Mouse (Mus musculus): Measurements from ENCODE around the gene D5Ertd579e. TPM values are rescaled to one million over a fixed set of nuclear protein-coding genes. Genes with fewer than 3 reads are reported as not detected.

Gene D5Ertd579e
- polyA plus RNA-seq, 1 experiment, result 32.3 TPM

GRCm38 (mm10) chr5:36711863-36712262 lies 16.0 kb upstream of the D5Ertd579e start:
- peak overlapping the region; percentile 54 for H3K4me3 ChIP-seq (ENCODE audit: insufficient read depth, low read length)
- H3K27ac ChIP-seq (ENCODE audit: insufficient read depth, low read depth, low read length), result peak overlapping the region; percentile 90
- H3K4me1 ChIP-seq (ENCODE audit: control insufficient read depth, insufficient read depth, low read length), result peaks cover 38% of the 10 kb centered on the region
- TF ChIP-seq CTCF (IDR thresholded peaks at IDR 0.05; ENCODE audit: low read depth, low read length) (no peak), POLR2A (IDR thresholded peaks at IDR 0.05; ENCODE audit: borderline replicate concordance, low read depth, low read length) (no peak)

DNA sequence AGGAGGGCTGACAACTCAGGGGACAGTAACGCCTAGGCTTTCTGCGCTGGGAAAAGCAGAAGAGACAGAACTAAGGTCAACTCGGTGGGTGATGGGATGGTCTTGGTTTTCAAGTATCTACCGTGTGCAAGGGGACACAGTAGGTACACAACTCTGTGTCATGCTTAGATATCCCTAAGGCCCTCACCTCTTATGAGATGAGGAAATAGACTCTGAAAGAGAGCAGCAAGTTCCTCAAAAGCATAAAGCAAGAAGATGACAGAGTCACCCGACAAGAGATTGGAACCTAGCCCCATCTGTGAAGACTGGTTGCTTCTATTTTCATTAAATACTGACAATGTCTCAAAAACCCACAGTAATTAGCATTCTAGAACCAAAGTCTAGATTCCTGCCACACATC lies 10.0 kb upstream of the D5Ertd579e start:
- no peak overlapping the region for H3K4me3 ChIP-seq (ENCODE audit: insufficient read depth, low read length)
- peaks cover 30% of the 10 kb centered on the region for H3K4me1 ChIP-seq (ENCODE audit: control insufficient read depth, insufficient read depth, low read length)
- H3K27ac ChIP-seq (ENCODE audit: insufficient read depth, low read depth, low read length), result no peak overlapping the region
- TF ChIP-seq CTCF (IDR thresholded peaks at IDR 0.05; ENCODE audit: low read depth, low read length), result no peak
- TF ChIP-seq POLR2A (IDR thresholded peaks at IDR 0.05; ENCODE audit: borderline replicate concordance, low read depth, low read length), result no peak

GRCm38 (mm10) chr5:36705390-36705789 lies 9.6 kb upstream of the D5Ertd579e start:
- peaks cover 30% of the 10 kb centered on the region for H3K4me1 ChIP-seq (ENCODE audit: control insufficient read depth, insufficient read depth, low read length)
- H3K27ac ChIP-seq (ENCODE audit: insufficient read depth, low read depth, low read length), result no peak overlapping the region
- H3K4me3 ChIP-seq (ENCODE audit: insufficient read depth, low read length), result no peak overlapping the region
- no peak for TF ChIP-seq CTCF (IDR thresholded peaks at IDR 0.05; ENCODE audit: low read depth, low read length)
- no peak for TF ChIP-seq POLR2A (IDR thresholded peaks at IDR 0.05; ENCODE audit: borderline replicate concordance, low read depth, low read length)

GRCm38 (mm10) chr5:36704684-36705083 lies 8.9 kb upstream of the D5Ertd579e start:
- TF ChIP-seq POLR2A (IDR thresholded peaks at IDR 0.05; ENCODE audit: borderline replicate concordance, low read depth, low read length), result no peak
- TF ChIP-seq CTCF (IDR thresholded peaks at IDR 0.05; ENCODE audit: low read depth, low read length), result no peak

GRCm38 (mm10) chr5:36700939-36701620 lies 5.3 kb upstream of the D5Ertd579e start:
- TF ChIP-seq CTCF (IDR thresholded peaks at IDR 0.05; ENCODE audit: low read depth, low read length) (no peak), POLR2A (IDR thresholded peaks at IDR 0.05; ENCODE audit: borderline replicate concordance, low read depth, low read length) (no peak)

More at GRCm38 (mm10) chr5:36704684-36705083, 8.9 kb upstream of the D5Ertd579e start:
- Histone ChIP-seq H3K4me3 (ENCODE audit: insufficient read depth, low read length) (no peak overlapping the region), H3K4me1 (ENCODE audit: control insufficient read depth, insufficient read depth, low read length) (peaks cover 26% of the 10 kb centered on the region), H3K27ac (ENCODE audit: insufficient read depth, low read depth, low read length) (no peak overlapping the region)

DNA sequence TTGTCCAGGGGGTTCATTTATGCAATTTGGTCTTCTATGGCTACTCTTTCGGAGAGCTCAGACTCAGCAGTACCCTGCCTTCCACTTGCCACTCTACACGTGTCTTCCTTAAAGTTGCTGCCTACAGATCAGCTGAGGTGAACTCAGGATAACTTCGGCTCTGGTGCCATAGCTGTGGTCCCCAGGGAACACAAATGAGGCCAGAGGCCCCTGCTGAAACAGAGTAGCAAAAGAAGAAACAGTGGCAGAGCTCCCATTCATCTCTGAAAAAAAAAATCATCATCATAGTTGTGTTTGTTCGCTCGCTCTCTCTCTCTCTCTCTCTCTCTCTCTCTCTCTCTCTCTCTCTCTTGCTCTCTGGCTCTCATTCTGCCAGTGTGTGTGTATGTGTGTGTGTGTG lies 2.9 kb upstream of the D5Ertd579e start:
- Histone ChIP-seq H3K4me3 (ENCODE audit: insufficient read depth, low read length) (no peak overlapping the region), H3K4me1 (ENCODE audit: control insufficient read depth, insufficient read depth, low read length) (peaks cover 29% of the 10 kb centered on the region), H3K27ac (ENCODE audit: insufficient read depth, low read depth, low read length) (no peak overlapping the region)
- TF ChIP-seq CTCF (IDR thresholded peaks at IDR 0.05; ENCODE audit: low read depth, low read length) (no peak), POLR2A (IDR thresholded peaks at IDR 0.05; ENCODE audit: borderline replicate concordance, low read depth, low read length) (no peak)

More at GRCm38 (mm10) chr5:36700939-36701620, 5.3 kb upstream of the D5Ertd579e start:
- Histone ChIP-seq H3K4me1 (ENCODE audit: control insufficient read depth, insufficient read depth, low read length) (peaks cover 37% of the 10 kb centered on the region), H3K27ac (ENCODE audit: insufficient read depth, low read depth, low read length) (no peak overlapping the region), H3K4me3 (ENCODE audit: insufficient read depth, low read length) (no peak overlapping the region)

DNA sequence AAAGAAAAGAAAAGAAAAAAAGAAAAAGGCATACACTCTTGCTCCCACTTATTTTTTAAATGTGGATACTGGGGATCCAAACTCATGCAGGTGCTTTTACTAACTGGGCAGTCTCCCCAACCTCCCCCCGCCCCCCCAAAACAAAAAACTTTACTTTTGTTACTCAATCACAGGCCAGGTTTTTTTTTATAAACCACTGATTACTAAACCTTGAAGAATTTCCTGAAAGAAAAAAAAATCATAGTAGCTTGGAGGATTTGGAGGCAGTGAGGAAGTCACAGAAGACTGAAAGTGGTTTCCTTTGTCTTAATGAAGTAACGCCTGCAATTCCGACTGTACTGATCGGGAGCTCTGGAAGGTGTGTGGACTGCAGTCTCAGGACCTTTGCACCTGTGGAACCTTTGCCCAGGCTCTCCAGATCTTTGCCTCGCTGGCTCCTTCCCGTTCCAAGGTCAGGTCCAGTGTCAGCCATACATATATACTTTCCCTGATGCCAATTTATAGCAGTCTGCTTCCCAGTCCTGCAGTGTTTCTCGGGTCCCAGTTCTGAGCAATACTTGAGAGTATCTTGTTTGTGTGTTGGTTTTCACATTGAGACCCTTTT lies 2.3 kb upstream of the D5Ertd579e start:
- Histone ChIP-seq H3K4me3 (ENCODE audit: insufficient read depth, low read length) (peak overlapping the region; percentile 4; the same call in 1 of the 2 replicates), H3K27ac (ENCODE audit: insufficient read depth, low read depth, low read length) (peak overlapping the region; percentile 4; the same call in 1 of the 2 replicates), H3K4me1 (ENCODE audit: control insufficient read depth, insufficient read depth, low read length) (peaks cover 33% of the 10 kb centered on the region)
- TF ChIP-seq POLR2A (IDR thresholded peaks at IDR 0.05; ENCODE audit: borderline replicate concordance, low read depth, low read length) (no peak), CTCF (IDR thresholded peaks at IDR 0.05; ENCODE audit: low read depth, low read length) (no peak)

GRCm38 (mm10) chr5:36696504-36697300 lies 878 bp upstream of the D5Ertd579e start:
- peak overlapping the region; percentile 66 for H3K27ac ChIP-seq (ENCODE audit: insufficient read depth, low read depth, low read length)
- H3K4me1 ChIP-seq (ENCODE audit: control insufficient read depth, insufficient read depth, low read length), result peaks cover 33% of the 10 kb centered on the region
- no peak for TF ChIP-seq POLR2A (IDR thresholded peaks at IDR 0.05; ENCODE audit: borderline replicate concordance, low read depth, low read length)
- no peak for TF ChIP-seq CTCF (IDR thresholded peaks at IDR 0.05; ENCODE audit: low read depth, low read length)
- no peak overlapping the region for H3K4me3 ChIP-seq (ENCODE audit: insufficient read depth, low read length)

- TF ChIP-seq CTCF (IDR thresholded peaks at IDR 0.05; ENCODE audit: low read depth, low read length), result no peak
- TF ChIP-seq POLR2A (IDR thresholded peaks at IDR 0.05; ENCODE audit: borderline replicate concordance, low read depth, low read length), result no peak
- H3K4me1 ChIP-seq (ENCODE audit: control insufficient read depth, insufficient read depth, low read length), result peaks cover 32% of the 10 kb centered on the region
- H3K4me3 ChIP-seq (ENCODE audit: insufficient read depth, low read length), result peak overlapping the region; percentile 95
- H3K27ac ChIP-seq (ENCODE audit: insufficient read depth, low read depth, low read length), result peak overlapping the region; percentile 68
Observed at GRCm38 (mm10) chr5:36695005-36695404, 819 bp downstream of the D5Ertd579e start.
